Mouse (Mus musculus) left cerebral cortex, adult 2 months (tissue): ENCODE results near the gene Mrpl55. TPM values are rescaled to one million over a fixed set of nuclear protein-coding genes. Genes with fewer than 3 reads are reported as not detected.
A peak's percentile ranks its signal among the peaks of the same experiment; 100 is the strongest.

Source experiments
- DNase-seq, 2 experiments: peaks; one replicate each; pipeline ENCODE4 v3.0.0; 2021 to 2022; ENCODE audit warnings: low spot score in 2 of 2, mixed read lengths in 1 of 2; ENCODE audit errors: extremely low spot score in 1 of 2
- H3K27ac ChIP-seq: fragments of 200-600 bp; 2 replicates; pipeline ENCODE4 v1.8.1; 2022
- H3K4me3 ChIP-seq: fragments of 200-600 bp; 2 replicates; pipeline ENCODE4 v1.8.1; 2022
- CTCF ChIP-seq: fragments of 200-600 bp; IDR thresholded peaks from 2 replicates; pipeline ENCODE4 v1.8.1; 2022; ENCODE audit warnings: antibody characterized with exemption, mild to moderate bottlenecking, moderate library complexity
- intact Hi-C: fragments of 180-260 bp; cut with DNase I; formaldehyde crosslinking; loops from one replicate; pipeline ENCODE4 v1.15.1; 2025
- total RNA-seq, 2 experiments: library from RNA; stranded (reverse); gene quantifications; 2 replicates each; pipeline ENCODE4 v1.2.3; 2021

Gene Mrpl55
- total RNA-seq, 2 experiments from 2014 or later: 33.8 to 33.9 TPM

DNA sequence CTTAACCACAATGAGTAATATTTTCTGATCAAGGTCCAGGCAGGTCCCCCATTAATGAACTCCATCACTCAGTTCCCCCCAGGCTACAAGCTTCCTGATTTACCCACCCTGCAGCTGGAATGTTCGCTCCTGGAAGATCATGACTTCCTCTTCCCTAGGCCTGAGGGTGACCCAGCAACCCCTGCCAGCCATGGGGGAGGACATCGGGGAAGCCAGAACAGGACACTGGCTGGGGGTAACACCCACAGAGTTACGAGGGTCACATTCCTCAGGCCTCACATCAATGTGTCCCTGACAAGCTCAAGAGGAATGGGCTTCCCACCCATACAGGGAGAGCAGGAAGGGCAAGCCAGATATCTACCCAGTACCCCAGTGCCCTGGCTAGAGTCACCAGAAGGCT lies 32.5 kb upstream of the Mrpl55 start:
- Histone ChIP-seq H3K27ac (no peak overlapping the region), H3K4me3 (no peak overlapping the region)
- intact Hi-C loops: no loop called here
- TF ChIP-seq CTCF: no peak
- DNase-seq: no peak

DNA sequence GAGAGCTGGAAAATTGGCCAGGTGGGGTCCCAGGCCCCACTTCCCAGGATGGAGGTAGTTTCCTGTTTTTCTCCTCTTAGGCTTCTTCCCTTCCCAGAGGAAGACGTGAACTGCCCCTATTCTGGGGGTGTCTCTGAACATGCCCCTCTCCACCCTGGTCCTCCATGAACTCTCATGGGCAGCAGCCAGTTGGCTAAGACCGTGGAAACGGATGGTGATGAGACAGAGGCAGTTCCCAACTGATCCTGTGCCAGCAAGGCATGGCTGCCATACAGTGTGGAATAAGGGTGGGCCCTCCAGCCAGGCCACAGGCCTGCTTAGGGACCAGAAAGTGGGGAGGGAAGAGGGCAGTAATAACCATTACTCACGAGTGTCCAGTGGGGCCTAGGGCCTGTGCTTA lies 31.7 kb upstream of the Mrpl55 start:
- intact Hi-C loops: no loop called here
- no peak overlapping the region for H3K27ac ChIP-seq
- H3K4me3 ChIP-seq: no peak overlapping the region
- DNase-seq: no peak
- no peak for TF ChIP-seq CTCF

DNA sequence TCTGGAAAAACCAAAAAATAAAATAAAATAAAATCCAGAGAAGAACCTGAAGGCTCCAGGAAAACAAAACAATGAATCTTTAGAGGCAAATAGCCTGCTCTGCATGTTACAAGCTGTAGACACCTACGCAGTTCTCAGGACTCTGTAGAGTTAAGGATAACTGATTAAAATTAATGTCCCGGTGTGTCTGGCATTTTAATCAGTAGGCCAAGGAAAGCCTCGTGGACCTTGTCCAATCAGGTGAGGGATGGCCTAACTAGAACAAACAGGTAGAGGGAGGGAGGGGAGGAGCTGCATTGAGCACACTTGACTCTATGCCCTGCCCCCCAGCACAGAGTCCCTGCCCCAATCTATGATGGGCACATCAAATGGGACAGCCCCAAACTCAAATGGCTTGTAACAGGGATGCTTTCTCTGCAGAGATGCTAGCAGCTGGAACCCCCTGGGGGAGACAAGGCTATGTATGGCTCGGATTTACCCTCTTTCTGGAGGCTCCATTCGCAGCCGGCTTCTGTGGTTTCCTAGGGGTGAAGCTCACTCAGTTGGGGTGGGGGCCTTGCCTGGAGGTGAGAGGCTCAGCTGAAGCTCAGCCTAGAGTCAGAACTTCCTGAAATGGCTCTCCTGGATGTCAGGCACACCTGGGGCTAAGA lies 28.0 kb upstream of the Mrpl55 start:
- DNase-seq: no peak
- intact Hi-C loops: no loop called here
- no peak for TF ChIP-seq CTCF
- Histone ChIP-seq H3K27ac (no peak overlapping the region), H3K4me3 (no peak overlapping the region)

- no peak for TF ChIP-seq CTCF
- H3K4me3 ChIP-seq: no peak overlapping the region
- intact Hi-C loops: no loop called here
- no peak for DNase-seq
- no peak overlapping the region for H3K27ac ChIP-seq
Measured at GRCm38 (mm10) chr11:59176475-59176874, 25.8 kb upstream of the Mrpl55 start.

DNA sequence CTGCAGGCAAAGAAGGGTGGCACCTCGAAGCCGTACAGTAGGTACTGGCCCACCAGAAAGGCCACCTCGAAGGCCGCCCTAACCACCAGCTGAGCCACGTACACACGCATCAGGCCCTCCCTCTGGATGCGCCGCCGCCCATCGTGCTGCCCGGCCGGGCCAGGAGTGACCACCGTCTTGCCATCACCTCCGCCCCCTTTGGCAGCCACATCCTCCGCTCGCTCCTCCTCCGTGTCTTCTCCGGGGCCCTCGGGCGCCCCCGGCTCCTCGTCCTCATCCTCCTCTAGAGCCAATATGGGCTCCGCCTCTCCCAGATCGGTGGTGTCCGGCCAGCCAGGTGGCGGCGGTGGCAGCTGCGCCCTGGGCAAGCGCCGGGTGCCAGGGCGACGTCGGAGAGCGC lies 25.4 kb upstream of the Mrpl55 start:
- Histone ChIP-seq H3K27ac (no peak overlapping the region), H3K4me3 (no peak overlapping the region)
- intact Hi-C loops: no loop called here
- DNase-seq: no peak
- TF ChIP-seq CTCF: no peak

- TF ChIP-seq CTCF: no peak
- Histone ChIP-seq H3K27ac (peak within 1 kb of the TSS; percentile 65), H3K4me3 (peak within 1 kb of the TSS; percentile 22)
- intact Hi-C loops: loop anchor here (2.0 to 5.0 kb wide), 2 partner anchors 20 to 211 kb away; partner anchors contain the start of gene Iba57
- peak; percentile 28 to 36 for DNase-seq
Measured at GRCm38 (mm10) chr11:59182864-59183331, 19.4 kb upstream of the Mrpl55 start, which contains the start of gene Gjc2. TSS of gene Gjc2 (minus strand) at chr11:59183213.

GRCm38 (mm10) chr11:59183821-59184220 lies 18.5 kb upstream of the Mrpl55 start:
- DNase-seq: peak; percentile 46 to 49
- Histone ChIP-seq H3K4me3 (no peak overlapping the region), H3K27ac (peak overlapping the region; percentile 3; the same call in 1 of the 2 replicates)
- TF ChIP-seq CTCF: peak; percentile 87
- intact Hi-C loops: loop anchor here (2.0 to 5.0 kb wide), 3 partner anchors 21 to 212 kb away; partner anchors contain the start of gene Iba57

DNA sequence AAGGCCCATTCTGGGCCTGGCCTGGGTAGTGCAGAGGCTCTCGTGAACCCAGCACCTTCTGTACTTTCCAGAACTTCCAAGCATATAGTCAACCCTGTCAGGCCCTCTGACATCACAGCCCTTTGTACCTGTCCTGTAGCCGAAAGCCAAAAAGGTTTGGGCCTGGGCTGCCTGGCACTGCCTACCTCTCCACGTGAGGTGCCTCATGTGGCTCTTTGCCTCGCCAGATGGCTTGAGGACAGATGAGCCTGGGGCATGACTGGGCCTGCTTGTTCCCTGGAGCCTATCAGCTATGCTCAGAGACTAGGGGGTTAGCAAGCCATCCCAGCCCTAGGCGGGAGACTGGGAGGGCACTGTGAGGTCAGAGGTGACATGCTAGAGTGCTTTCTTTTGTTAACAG lies 16.8 kb upstream of the Mrpl55 start:
- H3K4me3 ChIP-seq: no peak overlapping the region
- H3K27ac ChIP-seq: no peak overlapping the region
- intact Hi-C loops: loop anchor here (2.0 kb wide), 1 partner anchor 87 kb away; no protein-coding TSS in a partner anchor
- no peak for TF ChIP-seq CTCF
- DNase-seq: no peak

GRCm38 (mm10) chr11:59187706-59188105 lies 14.6 kb upstream of the Mrpl55 start:
- intact Hi-C loops: no loop called here
- TF ChIP-seq CTCF: no peak
- Histone ChIP-seq H3K27ac (no peak overlapping the region), H3K4me3 (no peak overlapping the region)
- DNase-seq: no peak

GRCm38 (mm10) chr11:59191231-59192058 lies 10.8 kb upstream of the Mrpl55 start:
- H3K4me3 ChIP-seq: peak overlapping the region; percentile 84
- no peak for TF ChIP-seq CTCF
- DNase-seq: peak; percentile 90 to 92
- intact Hi-C loops: loop anchor here (1.0 kb wide), 1 partner anchor 11 kb away; the partner anchor contains the start of gene Mrpl55
- H3K27ac ChIP-seq: peak overlapping the region; percentile 64

DNA sequence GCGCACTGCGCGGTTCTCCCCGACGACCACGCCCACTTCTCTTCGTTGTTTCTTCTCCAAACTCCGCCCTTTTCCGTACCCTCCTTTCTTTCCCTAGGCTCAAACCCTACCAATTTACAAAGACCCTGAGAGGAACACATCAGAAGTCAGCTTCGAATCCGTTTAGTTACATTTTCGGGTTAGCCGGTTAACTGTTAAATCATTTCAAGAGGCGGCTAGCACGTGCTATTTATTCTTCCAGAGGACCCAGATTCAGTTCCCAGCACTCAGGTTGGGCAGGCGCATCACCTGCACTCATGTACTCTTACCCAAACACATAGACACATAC lies 10.3 kb upstream of the Mrpl55 start, which contains the start of gene Guk1:
Guk1 (minus strand) TSS at position 154 of the 328 bp plus-strand sequence.
- H3K4me3 ChIP-seq: peak within 1 kb of the TSS; percentile 84
- no peak for TF ChIP-seq CTCF
- intact Hi-C loops: no loop called here
- no peak for DNase-seq
- peak within 1 kb of the TSS; percentile 71 for H3K27ac ChIP-seq

- no peak overlapping the region for H3K27ac ChIP-seq
- DNase-seq: no peak
- no peak overlapping the region for H3K4me3 ChIP-seq
- intact Hi-C loops: no loop called here
- TF ChIP-seq CTCF: no peak
Measured at GRCm38 (mm10) chr11:59196230-59196629, 6.1 kb upstream of the Mrpl55 start.
